Mouse (Mus musculus): ENCODE data around the gene Smim13. TPM values are rescaled to one million over a fixed set of nuclear protein-coding genes. Genes with fewer than 3 reads are reported as not detected.

Smim13 gene
- polyA plus RNA-seq, 1 experiment from 2014 or later = 10.8 TPM

DNA sequence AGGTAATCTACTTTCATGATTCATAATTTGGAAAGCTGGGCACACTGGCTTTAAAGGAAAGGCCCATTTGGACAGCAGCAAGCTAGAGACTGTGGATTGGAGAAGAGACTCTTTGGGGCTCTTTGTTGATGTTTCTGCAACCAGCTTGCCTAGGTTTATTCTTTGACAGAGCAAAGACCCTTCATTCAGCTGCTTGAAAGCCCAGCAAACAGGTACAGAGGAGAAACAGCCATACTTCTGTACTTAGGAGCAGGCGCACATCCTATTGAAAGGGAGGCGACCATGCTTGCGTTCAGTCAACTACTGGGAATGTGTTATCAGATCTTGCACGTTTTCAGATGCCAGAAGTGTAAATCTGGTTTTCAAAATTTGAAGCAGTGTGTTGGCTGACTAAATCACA lies 75.0 kb downstream of the Smim13 start:
- no peak for DNase-seq (ENCODE audit: low read depth, low spot score)
- TF ChIP-seq CTCF (IDR thresholded peaks at IDR 0.05) = no peak
- in situ Hi-C loops (cut with MboI; ENCODE audit: low pct_unique_long_range_greater_than_20kb) = no loop called here
- POLR2A ChIA-PET = no interaction called here
- no peaks in the 10 kb centered on the region for H3K27me3 ChIP-seq
- no peak for ATAC-seq
- CTCF ChIA-PET = interaction anchor here (1.3 kb wide), 1 partner anchor 174 kb away, joined by 3 read pairs; no protein-coding TSS in a partner anchor

- no peak for ATAC-seq
- ChIA-PET CTCF (no interaction called here), POLR2A (no interaction called here)
- no peaks in the 10 kb centered on the region for H3K27me3 ChIP-seq
- DNase-seq (ENCODE audit: low read depth, low spot score) = no peak
- TF ChIP-seq CTCF (IDR thresholded peaks at IDR 0.05) = no peak
- in situ Hi-C loops (cut with MboI; ENCODE audit: low pct_unique_long_range_greater_than_20kb) = no loop called here
Observed at GRCm38 (mm10) chr13:41325346-41325745, 75.7 kb downstream of the Smim13 start.

- ChIA-PET CTCF (interaction anchor here (1.4 kb wide), 1 partner anchor 14 kb away, joined by 4 read pairs; no protein-coding TSS in a partner anchor), POLR2A (no interaction called here)
- in situ Hi-C loops (cut with MboI; ENCODE audit: low pct_unique_long_range_greater_than_20kb) = no loop called here
Observed at GRCm38 (mm10) chr13:41326134-41326533, 76.5 kb downstream of the Smim13 start.

More at GRCm38 (mm10) chr13:41326134-41326533, 76.5 kb downstream of the Smim13 start:
- no peak for TF ChIP-seq CTCF (IDR thresholded peaks at IDR 0.05)
- no peaks in the 10 kb centered on the region for H3K27me3 ChIP-seq
- DNase-seq (ENCODE audit: low read depth, low spot score) = no peak
- ATAC-seq = no peak

Other genes with a start within 250 kb of the Smim13 start
- gene Pak1ip1, start 248.8 kb upstream of the Smim13 start, polyA plus RNA-seq (2021) = 70.1 TPM
- gene Tmem14c, start 233.6 kb upstream of the Smim13 start, polyA plus RNA-seq (2021) = 129 TPM
- 0.05 TPM for gene Mak, start 170.1 kb upstream of the Smim13 start, polyA plus RNA-seq (2021)
- gene Gcm2, start 138.8 kb upstream of the Smim13 start, polyA plus RNA-seq (2021) = not detected
- not detected for gene Sycp2l, start 135.5 kb upstream of the Smim13 start, polyA plus RNA-seq (2021)
- gene Elovl2, start 29.4 kb upstream of the Smim13 start, polyA plus RNA-seq (2021) = not detected
- not detected for gene Gm17364, start 24.1 kb downstream of the Smim13 start, polyA plus RNA-seq (2021)
- gene Nedd9, start 237.5 kb downstream of the Smim13 start, polyA plus RNA-seq (2021) = 21.2 TPM

Measured in Patski (cell line).